Mouse (Mus musculus): ENCODE measurements around the gene Hap1.
"Not testable (repeated sequence)": the region's sequence is repeated elsewhere in the genome, so short reads cannot be mapped to it uniquely, and the experiment has no call there.

The Hap1 gene

GRCm38 (mm10) chr11:100389931-100390445 lies 34.1 kb upstream of the Hap1 start:
- DNase-seq (ENCODE audit: low read depth, low spot score) = no peak

GRCm38 (mm10) chr11:100388588-100388987 lies 32.7 kb upstream of the Hap1 start:
- DNase-seq (ENCODE audit: low read depth, low spot score) = no peak

DNA sequence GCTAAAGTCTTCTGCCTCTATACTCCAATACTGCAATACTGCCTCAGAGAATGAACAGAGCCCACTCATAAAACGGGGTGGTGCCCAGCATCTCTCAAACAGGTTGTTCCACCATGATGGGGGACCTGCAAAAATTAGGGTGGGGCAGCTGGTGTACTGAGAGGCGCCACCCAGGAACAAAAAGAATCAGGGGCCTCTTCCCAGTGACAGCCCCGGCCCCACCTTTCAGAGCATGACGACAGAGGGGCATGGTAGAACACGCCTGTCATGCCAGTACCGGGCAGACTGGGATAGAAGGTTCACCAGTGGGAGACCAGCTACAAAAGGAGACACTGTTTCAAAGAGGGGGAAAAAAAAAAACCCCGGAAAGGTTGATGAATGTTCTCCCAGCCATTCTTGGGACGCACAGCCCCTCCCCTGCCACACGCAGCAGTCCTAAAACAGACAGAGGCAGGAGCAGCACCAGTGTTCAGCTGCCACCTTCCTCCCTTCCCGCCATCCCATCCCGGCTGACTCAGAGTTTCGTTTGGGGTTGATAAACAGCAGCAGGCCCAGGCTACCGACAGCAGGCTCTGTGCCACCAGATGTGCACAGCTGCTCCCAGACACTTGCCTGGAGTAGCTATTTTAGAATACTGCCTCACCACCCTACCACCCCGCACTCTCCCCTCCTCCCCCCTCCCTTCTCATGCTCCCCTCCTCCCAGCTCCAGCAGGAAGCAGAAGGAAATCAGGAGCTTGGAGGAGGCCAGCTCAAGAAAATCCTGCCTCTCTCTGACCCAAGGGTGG lies 31.9 kb upstream of the Hap1 start:
- peak; percentile 53 for DNase-seq (ENCODE audit: low read depth, low spot score)

- DNase-seq (ENCODE audit: low read depth, low spot score) = no peak
Measured at GRCm38 (mm10) chr11:100387111-100387510, 31.2 kb upstream of the Hap1 start.

- DNase-seq (ENCODE audit: low read depth, low spot score) = no peak
Measured at GRCm38 (mm10) chr11:100386586-100386985, 30.7 kb upstream of the Hap1 start.

DNA sequence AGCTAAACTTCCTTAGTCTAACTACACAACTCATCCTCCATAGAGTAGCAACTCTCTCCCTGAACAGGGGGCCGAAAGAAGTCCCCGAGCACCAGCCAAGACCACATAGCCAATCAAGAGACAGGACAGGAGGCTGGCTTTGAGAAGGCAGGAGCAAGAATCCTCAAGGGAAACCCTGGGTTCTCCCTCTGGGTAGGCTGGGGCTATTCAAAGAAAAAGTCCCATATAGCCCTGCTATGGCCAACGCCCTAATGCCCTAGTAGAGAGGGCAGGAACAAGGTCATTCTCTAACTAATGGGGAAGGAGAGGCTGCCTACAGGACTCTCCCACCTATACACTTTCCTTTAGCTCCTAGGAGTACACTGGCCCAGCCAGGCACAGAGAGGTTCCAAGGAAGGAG lies 29.1 kb upstream of the Hap1 start:
- no peak for DNase-seq (ENCODE audit: low read depth, low spot score)

- DNase-seq (ENCODE audit: low read depth, low spot score) = no peak
Measured at GRCm38 (mm10) chr11:100382682-100383081, 26.8 kb upstream of the Hap1 start.

DNA sequence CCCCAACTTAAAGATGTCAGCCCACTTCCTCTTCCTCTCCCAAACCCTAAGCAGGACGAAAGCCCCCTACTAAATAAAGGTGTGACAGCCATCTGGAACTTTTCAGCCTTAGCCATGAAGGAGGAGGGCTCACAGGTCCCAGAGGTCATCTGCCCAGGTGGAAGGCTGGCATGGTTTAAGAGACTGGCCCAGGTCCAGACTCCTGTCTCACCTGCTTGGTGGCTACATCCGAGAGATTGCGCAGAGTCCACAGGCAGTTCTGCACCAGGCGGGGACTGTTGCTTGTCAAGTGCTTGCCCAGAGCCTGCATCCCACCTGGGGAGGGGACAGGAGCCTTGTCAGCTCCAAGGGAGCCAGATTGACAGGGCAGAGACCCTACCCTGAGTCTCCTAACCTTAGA lies 23.4 kb upstream of the Hap1 start:
- no peak for DNase-seq (ENCODE audit: low read depth, low spot score)

DNA sequence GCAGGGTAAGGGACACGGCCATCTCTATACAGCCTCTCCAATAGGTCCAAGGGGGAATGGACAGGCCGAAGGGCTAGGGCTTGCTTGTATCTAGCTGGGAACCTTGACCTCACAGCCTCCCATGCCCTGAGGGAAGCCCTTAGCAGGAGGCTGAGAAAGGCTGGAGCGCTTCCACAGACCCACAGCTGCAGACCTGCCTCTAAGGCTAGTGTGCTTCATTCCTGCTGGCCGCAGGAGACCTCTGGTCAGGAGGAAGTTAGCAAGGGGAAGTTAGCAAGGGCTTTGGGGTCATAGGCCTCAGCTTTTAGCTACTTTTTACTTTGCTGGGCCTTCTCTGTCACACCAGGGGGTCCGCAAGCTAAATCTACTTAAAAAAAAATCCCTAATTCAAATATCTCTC lies 22.5 kb upstream of the Hap1 start:
- no peak for DNase-seq (ENCODE audit: low read depth, low spot score)

DNA sequence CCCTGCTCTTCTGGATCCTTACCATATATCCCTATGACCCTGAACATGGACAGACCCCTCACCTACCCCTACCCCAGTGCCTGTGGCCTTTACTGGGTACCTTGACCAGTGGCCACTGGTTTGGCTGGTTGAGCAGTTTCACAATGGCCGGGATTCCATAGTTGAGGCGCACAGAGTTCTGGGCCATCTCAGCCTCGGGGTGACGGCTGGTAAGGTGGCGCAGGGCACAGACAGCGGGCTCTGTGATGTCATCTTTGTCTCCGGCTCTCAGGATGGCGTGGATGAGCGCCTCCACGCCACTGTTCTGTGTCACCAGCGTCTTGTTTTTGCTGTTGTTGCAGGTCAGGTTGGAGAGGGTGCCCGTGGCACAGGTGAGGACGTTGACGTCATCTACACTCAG lies 22.1 kb upstream of the Hap1 start:
- DNase-seq (ENCODE audit: low read depth, low spot score) = no peak

- DNase-seq (ENCODE audit: low read depth, low spot score) = no peak
Measured at GRCm38 (mm10) chr11:100376746-100377389, 20.9 kb upstream of the Hap1 start.

DNA sequence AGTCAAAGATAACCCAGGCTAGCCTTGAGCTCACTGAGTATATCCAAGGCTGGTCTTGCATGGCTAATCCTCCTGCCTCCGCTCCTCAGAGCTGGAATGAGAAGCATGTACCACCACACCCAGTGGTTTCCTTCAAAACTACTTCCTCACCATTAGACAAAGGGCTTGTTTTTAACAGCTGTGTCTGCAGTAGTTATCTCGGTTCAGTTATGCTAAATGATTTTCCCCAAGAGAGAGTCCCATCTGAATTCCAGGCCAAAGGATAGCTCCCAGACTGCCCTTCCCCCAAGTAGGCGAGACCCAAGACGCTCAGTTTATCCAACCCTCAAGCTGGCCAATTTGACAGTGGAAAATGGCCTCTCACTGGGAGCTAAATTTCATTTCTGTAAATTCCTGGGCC lies 20.1 kb upstream of the Hap1 start:
- no peak for DNase-seq (ENCODE audit: low read depth, low spot score)

GRCm38 (mm10) chr11:100375127-100375526 lies 19.2 kb upstream of the Hap1 start:
- DNase-seq (ENCODE audit: low read depth, low spot score) = no peak

DNA sequence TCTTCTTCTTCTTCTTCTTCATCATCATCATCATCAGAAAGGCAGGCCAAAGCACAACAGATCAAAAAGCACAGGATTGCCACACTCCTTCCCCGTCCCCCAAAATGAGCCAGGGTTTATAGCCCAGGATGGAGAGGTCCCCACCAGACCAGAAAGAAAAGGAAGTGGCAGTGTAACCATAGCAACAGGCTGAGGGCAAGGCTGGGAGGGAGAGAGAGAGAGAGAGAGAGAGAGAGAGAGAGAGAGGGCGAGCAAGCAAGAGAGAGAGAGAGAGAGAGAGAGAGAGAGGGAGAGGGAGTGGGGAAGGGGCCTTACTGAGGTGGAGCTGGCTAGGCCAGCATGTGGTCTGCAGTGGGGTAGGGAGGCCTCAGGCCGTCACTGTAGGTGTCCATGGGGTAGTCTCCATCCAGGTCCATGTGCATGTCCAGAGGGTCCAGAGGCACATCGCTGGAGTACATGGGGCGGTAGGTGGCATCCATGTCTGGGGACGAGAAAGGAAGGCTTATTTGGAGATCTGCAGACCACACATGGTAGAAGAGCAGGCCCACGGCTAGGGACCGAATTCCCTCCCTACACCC lies 16.1 kb upstream of the Hap1 start:
- no peak for DNase-seq (ENCODE audit: low read depth, low spot score)

DNA sequence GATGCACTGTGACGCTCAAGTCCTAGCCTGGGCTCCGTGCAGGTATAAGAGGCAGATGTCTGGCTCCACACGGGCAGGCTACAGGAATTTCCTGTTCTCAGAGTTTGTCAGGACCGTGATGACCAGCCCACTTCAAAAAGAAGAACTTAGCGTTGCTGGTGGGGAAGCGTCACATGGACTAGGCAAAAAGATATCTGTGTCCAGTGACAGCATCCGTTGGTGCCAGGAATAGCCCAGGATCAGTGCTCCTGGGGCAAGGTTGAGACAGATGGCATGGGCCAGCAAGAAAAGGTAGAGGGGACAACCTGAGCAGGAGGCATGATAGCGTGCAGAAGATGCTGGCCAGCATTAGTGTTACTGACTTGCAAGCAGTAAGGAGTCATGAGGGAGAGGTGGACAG lies 13.9 kb upstream of the Hap1 start:
- DNase-seq (ENCODE audit: low read depth, low spot score) = no peak

GRCm38 (mm10) chr11:100369145-100369544 lies 13.2 kb upstream of the Hap1 start:
- DNase-seq (ENCODE audit: low read depth, low spot score) = no peak

DNA sequence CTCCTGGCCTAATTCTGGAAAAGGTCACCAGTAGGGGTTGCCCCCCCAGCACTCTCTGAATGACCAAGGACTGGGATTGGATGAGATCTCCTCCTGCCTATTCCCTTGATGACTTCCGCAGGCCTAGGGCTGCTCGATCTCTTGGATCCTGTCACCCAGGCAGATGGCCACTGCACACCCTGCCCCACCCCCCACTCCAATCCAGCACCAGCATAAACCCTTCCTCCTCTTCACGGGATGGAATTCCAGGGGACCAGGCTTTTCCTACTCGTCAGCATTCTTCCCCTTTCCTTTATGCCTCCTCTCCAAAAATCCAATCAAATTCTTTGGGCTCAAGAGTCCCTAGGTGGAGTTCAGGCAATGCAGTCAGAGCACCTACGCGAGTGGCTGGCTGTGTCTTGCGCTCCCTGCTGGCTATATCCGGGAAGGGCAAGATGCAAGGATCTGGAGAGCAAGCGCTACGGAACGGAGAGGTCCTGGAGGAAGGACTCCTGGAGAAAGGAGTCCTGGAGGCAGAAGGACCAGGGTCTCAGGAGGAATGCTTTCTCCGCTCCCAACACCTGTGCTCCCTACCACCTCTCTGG lies 7.1 kb upstream of the Hap1 start:
- DNase-seq (ENCODE audit: low read depth, low spot score) = peak; percentile 62

DNA sequence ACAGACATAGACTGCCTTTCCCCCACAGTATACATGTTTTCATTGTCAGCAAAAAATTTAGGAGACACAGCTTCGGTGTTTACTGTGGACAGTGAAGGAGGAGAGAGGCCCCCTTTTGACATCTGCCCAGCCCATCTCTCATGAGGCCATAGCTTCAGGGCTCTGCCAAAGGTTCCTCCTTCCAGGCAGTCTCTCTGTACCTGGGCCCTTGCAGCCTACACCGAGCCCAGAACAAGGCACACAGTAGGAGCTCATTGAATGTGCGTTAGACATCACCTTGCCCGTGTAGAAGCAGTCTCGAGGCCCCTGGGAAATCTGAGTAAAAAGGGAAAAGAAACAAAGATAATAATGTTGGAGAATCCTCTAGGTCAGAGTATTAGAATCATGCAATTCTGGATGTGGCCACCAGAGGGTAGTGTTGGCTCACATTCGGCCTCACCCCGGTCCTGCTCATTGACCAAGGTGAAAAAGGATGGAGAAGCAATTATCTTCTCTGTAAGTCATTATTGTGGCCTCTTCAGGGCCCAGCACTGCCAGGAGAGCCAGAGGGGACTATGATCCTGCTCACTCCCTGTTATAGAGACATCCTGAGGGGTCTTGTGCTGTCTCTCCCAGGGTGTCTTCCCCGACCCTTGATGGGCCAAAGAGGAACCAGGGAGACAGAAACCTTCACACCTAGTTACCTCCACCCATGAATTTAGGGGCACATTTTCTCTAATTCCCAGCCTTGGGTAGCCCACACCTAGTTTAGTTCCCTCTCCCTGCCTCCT lies 6.5 kb upstream of the Hap1 start:
- DNase-seq (ENCODE audit: low read depth, low spot score) = peak; percentile 71

DNA sequence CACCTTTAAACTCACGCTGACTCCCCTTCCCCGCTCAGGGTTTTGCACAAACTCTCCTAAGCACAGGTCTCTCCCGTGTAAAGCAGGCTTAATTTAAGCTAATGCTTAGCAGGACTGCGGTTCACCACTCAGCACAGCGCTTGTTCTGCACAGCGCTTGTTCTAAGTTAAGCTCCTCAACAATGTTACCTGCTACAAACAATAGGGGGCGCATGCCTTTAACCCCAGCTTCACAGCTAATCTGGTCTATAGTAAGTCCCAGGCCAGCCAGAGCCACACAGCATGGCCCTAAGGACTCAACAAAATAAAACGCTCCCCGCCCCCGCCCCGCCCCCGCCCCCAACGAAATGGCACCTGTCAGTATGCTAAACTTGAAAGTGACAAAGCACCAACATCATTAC lies 5.1 kb upstream of the Hap1 start:
- DNase-seq (ENCODE audit: low read depth, low spot score) = not testable (repeated sequence)

GRCm38 (mm10) chr11:100360175-100360574 lies 4.2 kb upstream of the Hap1 start:
- no peak for DNase-seq (ENCODE audit: low read depth, low spot score)

- no peak for DNase-seq (ENCODE audit: low read depth, low spot score)
Measured at GRCm38 (mm10) chr11:100357408-100357807, 1.5 kb upstream of the Hap1 start.

- DNase-seq (ENCODE audit: low read depth, low spot score) = no peak
Measured at GRCm38 (mm10) chr11:100356819-100357211, 887 bp upstream of the Hap1 start.

All from forelimb bud, embryonic 11.5 days (tissue).